Mouse (Mus musculus): Measurements from ENCODE around the gene Gmeb1. TPM values are rescaled to one million over a fixed set of nuclear protein-coding genes. Genes with fewer than 3 reads are reported as not detected.
"Not testable (repeated sequence)": the region's sequence is repeated elsewhere in the genome, so short reads cannot be mapped to it uniquely, and the experiment has no call there.

Gmeb1 gene
- polyA plus RNA-seq, 1 experiment from 2014 or later, result 8.4 TPM

DNA sequence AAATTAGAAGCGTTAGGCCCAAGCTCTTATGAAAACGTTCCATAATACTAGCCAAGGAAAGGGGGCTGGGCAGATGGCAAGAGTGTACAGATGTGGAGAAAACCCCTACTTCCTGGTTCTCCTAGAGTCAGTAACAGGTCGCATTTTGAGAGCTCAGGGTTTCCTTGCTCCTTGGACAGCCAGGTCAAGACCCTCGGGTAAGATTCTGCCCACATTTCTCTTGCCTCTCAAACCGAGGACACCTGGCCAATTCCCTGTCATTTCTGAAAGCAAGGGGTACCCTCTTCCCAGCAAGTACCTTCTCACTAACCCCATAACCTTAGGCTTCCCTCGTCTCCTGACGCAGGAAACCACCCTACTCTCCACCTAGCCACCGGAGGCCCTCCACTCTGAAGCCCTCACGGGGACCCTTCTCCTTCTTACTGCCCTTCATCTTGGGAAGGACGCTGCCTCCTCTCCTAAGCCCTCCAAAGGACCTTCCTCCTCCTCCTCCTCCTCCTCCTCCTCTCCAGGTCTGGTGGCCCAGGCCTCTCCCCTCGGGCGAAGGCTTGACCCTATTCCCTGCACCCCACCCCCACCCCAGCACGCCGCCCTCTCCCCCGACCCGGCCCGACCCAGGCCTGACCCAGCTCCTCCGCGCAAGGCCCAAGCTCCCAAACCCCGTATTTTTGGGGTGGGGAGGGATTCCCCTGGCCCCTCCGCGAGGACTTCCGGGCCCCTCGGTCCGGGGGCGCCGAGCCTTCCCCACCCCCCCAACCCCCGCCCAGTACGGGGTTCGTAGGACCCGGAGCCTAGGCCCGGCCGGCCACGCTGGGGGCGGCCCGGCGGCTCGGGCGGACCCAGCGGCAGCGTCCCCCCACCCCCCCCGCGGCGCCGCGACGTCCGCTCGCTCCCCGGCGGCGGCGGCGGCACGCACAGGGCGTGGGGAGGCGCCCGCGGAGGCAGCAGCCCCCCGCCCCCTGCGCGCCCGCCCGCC lies 710 bp downstream of the Gmeb1 start:
- Histone ChIP-seq H3K36me3 (ENCODE audit: inconsistent target) (no peaks in the 10 kb centered on the region), H3K4me3 (ENCODE audit: inconsistent target) (peak overlapping the region; percentile 95), H3K79me2 (ENCODE audit: inconsistent target) (peaks cover 52% of the 10 kb centered on the region), H3K27ac (peak overlapping the region; percentile 87)
- WGBS (ENCODE audit: missing documents), result under 1% methylated on average over 22 of the region's 64 CpGs

- WGBS (ENCODE audit: missing documents), result 32% methylated on average over 4 of the region's 4 CpGs
Measured at GRCm38 (mm10) chr4:132259248-132259647, 2.2 kb downstream of the Gmeb1 start.

DNA sequence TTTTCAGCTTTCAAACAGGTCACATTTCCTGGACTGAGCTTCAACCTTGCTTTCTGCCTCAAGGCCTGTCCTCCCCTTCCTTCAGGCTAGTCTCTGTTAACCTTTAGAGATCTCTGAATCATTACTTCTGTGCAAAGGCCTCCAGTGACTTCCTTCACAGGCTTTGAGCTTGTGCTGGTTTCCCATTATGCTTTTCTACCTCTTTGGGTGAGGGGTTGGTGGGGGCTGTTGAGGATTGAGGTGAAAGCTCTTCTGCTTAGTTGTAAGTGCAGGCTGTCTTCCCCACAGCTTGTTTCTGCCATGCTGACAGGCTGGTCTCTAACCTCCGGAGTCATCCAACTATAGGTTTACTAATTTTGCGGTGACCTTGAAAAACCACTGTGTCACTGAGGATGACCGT lies 5.0 kb downstream of the Gmeb1 start:
- peaks cover 95% of the 10 kb centered on the region for H3K79me2 ChIP-seq (ENCODE audit: inconsistent target)
- H3K36me3 ChIP-seq (ENCODE audit: inconsistent target), result no peaks in the 10 kb centered on the region
- 91% methylated on average over 3 of the region's 3 CpGs for WGBS (ENCODE audit: missing documents)
- H3K4me3 ChIP-seq (ENCODE audit: inconsistent target), result no peak overlapping the region
- no peak overlapping the region for H3K27ac ChIP-seq

More at GRCm38 (mm10) chr4:132259248-132259647, 2.2 kb downstream of the Gmeb1 start:
- no peaks in the 10 kb centered on the region for H3K36me3 ChIP-seq (ENCODE audit: inconsistent target)
- no peak overlapping the region for H3K27ac ChIP-seq
- no peak overlapping the region for H3K4me3 ChIP-seq (ENCODE audit: inconsistent target)
- H3K79me2 ChIP-seq (ENCODE audit: inconsistent target), result peaks cover 66% of the 10 kb centered on the region

GRCm38 (mm10) chr4:132254986-132255385 lies 6.4 kb downstream of the Gmeb1 start:
- Histone ChIP-seq H3K27ac (no peak overlapping the region), H3K4me3 (ENCODE audit: inconsistent target) (no peak overlapping the region), H3K79me2 (ENCODE audit: inconsistent target) (peaks cover 96% of the 10 kb centered on the region), H3K36me3 (ENCODE audit: inconsistent target) (no peaks in the 10 kb centered on the region)
- WGBS (ENCODE audit: missing documents), result 78% methylated on average over 2 of the region's 3 CpGs

- 74% methylated on average over 2 of the region's 2 CpGs for WGBS (ENCODE audit: missing documents)
- Histone ChIP-seq H3K27ac (no peak overlapping the region), H3K4me3 (ENCODE audit: inconsistent target) (no peak overlapping the region), H3K36me3 (ENCODE audit: inconsistent target) (no peaks in the 10 kb centered on the region), H3K79me2 (ENCODE audit: inconsistent target) (peaks cover 83% of the 10 kb centered on the region)
Measured at GRCm38 (mm10) chr4:132253622-132254021, 7.8 kb downstream of the Gmeb1 start.

DNA sequence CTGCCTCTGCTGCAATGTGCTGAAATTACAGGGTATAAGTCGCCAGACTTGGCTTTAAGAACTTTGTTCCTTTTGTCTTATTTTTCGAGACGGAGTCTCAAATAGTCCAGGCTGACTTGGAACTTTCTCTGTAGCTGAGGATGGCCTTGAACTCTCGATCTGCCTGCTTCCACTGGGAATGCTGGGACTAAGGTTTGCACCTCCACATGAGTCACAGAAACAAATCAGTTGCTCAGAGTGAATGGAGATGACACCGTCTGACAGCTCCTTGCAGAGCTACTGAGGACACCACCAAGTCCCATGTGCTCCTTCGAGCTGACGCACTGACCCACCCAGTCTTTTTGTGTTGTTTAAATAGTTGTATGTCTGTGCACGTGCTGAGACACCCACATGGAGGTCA lies 8.3 kb downstream of the Gmeb1 start:
- 94% methylated on average over 8 of the region's 8 CpGs for WGBS (ENCODE audit: missing documents)
- Histone ChIP-seq H3K79me2 (ENCODE audit: inconsistent target) (peaks cover 78% of the 10 kb centered on the region), H3K36me3 (ENCODE audit: inconsistent target) (no peaks in the 10 kb centered on the region), H3K4me3 (ENCODE audit: inconsistent target) (no peak overlapping the region), H3K27ac (no peak overlapping the region)

DNA sequence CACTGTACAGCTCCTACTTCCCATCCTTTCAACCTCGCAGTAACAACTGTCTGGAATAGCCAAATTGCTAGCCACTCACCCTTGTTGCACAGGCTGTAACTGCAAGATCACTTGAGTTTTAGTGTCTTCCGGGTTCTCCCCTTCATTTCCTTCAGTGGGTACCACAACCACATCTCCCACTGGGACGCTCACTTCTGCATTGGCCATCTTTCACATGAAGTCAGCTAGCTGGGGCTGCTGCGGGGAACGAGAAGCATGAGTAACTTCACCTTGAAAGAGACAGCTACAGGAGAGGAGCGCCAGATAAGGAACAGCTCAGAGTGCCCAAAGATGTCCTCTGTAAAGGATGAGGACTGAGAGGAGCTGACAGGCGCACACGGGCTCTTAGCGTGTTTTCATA lies 9.8 kb downstream of the Gmeb1 start:
- H3K79me2 ChIP-seq (ENCODE audit: inconsistent target), result peaks cover 64% of the 10 kb centered on the region
- H3K27ac ChIP-seq, result no peak overlapping the region
- H3K36me3 ChIP-seq (ENCODE audit: inconsistent target), result no peaks in the 10 kb centered on the region
- H3K4me3 ChIP-seq (ENCODE audit: inconsistent target), result no peak overlapping the region
- WGBS (ENCODE audit: missing documents), result 60% methylated on average over 9 of the region's 9 CpGs

GRCm38 (mm10) chr4:132247451-132247997 lies 13.9 kb downstream of the Gmeb1 start:
- no peak overlapping the region for H3K4me3 ChIP-seq (ENCODE audit: inconsistent target)
- peaks cover 29% of the 10 kb centered on the region; the same call in 1 of the 2 replicates for H3K79me2 ChIP-seq (ENCODE audit: inconsistent target)
- H3K27ac ChIP-seq, result peak overlapping the region; percentile 88
- 0% methylated on average over 5 of the region's 5 CpGs for WGBS (ENCODE audit: missing documents)
- H3K36me3 ChIP-seq (ENCODE audit: inconsistent target), result no peaks in the 10 kb centered on the region

GRCm38 (mm10) chr4:132245643-132246042 lies 15.8 kb downstream of the Gmeb1 start:
- WGBS (ENCODE audit: missing documents), result 74% methylated on average over 3 of the region's 3 CpGs
- no peak overlapping the region for H3K4me3 ChIP-seq (ENCODE audit: inconsistent target)
- H3K27ac ChIP-seq, result no peak overlapping the region
- peaks cover 13% of the 10 kb centered on the region; the same call in 1 of the 2 replicates for H3K36me3 ChIP-seq (ENCODE audit: inconsistent target)
- peaks cover 13% of the 10 kb centered on the region; the same call in 1 of the 2 replicates for H3K79me2 ChIP-seq (ENCODE audit: inconsistent target)

- Histone ChIP-seq H3K27ac (no peak overlapping the region), H3K36me3 (ENCODE audit: inconsistent target) (peaks cover 32% of the 10 kb centered on the region), H3K4me3 (ENCODE audit: inconsistent target) (no peak overlapping the region), H3K79me2 (ENCODE audit: inconsistent target) (peaks cover 2% of the 10 kb centered on the region; the same call in 1 of the 2 replicates)
- WGBS (ENCODE audit: missing documents), result 85% methylated on average over 3 of the region's 3 CpGs
Measured at GRCm38 (mm10) chr4:132241208-132241607, 20.2 kb downstream of the Gmeb1 start.

DNA sequence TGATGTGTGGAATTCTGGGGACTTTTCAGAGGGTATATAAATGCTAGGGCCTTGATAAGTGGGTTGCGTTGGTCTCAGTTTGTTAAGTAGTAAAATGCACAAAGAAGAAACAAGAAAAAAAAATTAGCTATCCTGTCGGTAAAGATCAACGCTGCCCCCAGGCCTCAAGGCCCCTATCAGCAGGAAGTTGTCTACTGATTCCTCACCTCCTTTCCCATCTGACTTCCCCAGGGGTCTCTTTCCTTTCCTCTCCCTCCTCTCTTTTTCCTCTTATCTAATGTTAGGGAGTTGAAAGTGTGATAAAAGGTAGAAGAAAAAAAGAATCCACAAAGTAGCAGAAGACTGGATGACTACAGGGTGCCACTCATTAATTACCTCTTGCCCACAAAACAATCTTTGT lies 21.0 kb downstream of the Gmeb1 start:
- Histone ChIP-seq H3K79me2 (ENCODE audit: inconsistent target) (no peaks in the 10 kb centered on the region), H3K4me3 (ENCODE audit: inconsistent target) (no peak overlapping the region), H3K36me3 (ENCODE audit: inconsistent target) (peaks cover 40% of the 10 kb centered on the region), H3K27ac (no peak overlapping the region)
- 74% methylated on average over 3 of the region's 3 CpGs for WGBS (ENCODE audit: missing documents)

- H3K36me3 ChIP-seq (ENCODE audit: inconsistent target), result peaks cover 50% of the 10 kb centered on the region
- 94% methylated on average over 4 of the region's 4 CpGs for WGBS (ENCODE audit: missing documents)
Measured at GRCm38 (mm10) chr4:132238356-132238755, 23.0 kb downstream of the Gmeb1 start.

DNA sequence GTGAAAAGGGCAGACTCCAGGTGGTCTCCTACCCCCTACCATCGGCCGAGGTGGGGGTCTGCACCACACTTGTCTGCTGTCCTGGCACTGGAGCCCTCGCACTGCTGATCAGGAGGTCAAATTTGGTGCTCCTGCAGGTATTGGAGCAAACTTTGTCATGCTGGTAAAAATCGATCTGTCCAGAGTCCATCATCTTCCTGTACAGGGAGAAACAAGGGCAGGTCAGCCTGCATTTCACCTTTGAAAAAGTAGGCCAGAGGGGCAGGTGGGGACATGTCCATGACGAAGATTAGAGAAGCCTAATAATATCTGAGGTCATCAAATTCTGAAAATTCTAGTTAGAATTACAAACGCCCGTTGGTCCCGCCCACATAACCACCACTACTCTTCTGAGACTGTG lies 26.7 kb downstream of the Gmeb1 start:
- Histone ChIP-seq H3K27ac (no peak overlapping the region), H3K79me2 (ENCODE audit: inconsistent target) (no peaks in the 10 kb centered on the region), H3K4me3 (ENCODE audit: inconsistent target) (no peak overlapping the region), H3K36me3 (ENCODE audit: inconsistent target) (peaks cover 58% of the 10 kb centered on the region)
- WGBS (ENCODE audit: missing documents), result 93% methylated on average over 8 of the region's 8 CpGs

More at GRCm38 (mm10) chr4:132238356-132238755, 23.0 kb downstream of the Gmeb1 start:
- Histone ChIP-seq H3K79me2 (ENCODE audit: inconsistent target) (no peaks in the 10 kb centered on the region), H3K27ac (no peak overlapping the region), H3K4me3 (ENCODE audit: inconsistent target) (no peak overlapping the region)

GRCm38 (mm10) chr4:132230422-132230821 lies 31.0 kb downstream of the Gmeb1 start:
- Histone ChIP-seq H3K36me3 (ENCODE audit: inconsistent target) (peaks cover 67% of the 10 kb centered on the region), H3K79me2 (ENCODE audit: inconsistent target) (no peaks in the 10 kb centered on the region), H3K27ac (no peak overlapping the region), H3K4me3 (ENCODE audit: inconsistent target) (no peak overlapping the region)
- 94% methylated on average over 5 of the region's 5 CpGs for WGBS (ENCODE audit: missing documents)

DNA sequence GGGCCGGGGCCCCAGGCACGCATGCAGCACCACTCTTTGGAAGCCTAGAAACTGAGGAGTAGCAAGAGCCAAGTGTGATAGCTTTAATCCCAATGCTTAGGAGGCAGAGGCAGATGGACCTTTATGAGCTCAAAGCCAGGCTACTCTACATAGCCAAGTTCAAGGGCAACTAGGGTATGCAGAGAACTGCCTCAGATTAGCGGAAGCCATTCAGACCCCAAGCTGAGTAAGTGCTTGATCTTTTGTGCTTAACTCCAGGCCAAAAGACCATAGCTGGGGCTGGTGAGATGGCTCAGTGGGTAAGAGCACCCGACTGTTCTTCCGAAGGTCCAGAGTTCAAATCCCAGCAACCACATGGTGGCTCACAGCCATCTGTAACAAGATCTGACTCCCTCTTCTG lies 39.4 kb downstream of the Gmeb1 start:
- WGBS (ENCODE audit: missing documents), result 98% methylated on average over 4 of the region's 5 CpGs
- H3K36me3 ChIP-seq (ENCODE audit: inconsistent target), result peaks cover 14% of the 10 kb centered on the region
- not testable (repeated sequence) for H3K4me3 ChIP-seq (ENCODE audit: inconsistent target); H3K27ac ChIP-seq; H3K79me2 ChIP-seq (ENCODE audit: inconsistent target)

Data from macrophage (primary cell).